Mouse (Mus musculus) embryonic facial prominence, embryonic 13.5 days (tissue): ENCODE data around the gene Ddx39. TPM values are rescaled to one million over a fixed set of nuclear protein-coding genes. Genes with fewer than 3 reads are reported as not detected.
A peak's percentile ranks its signal among the peaks of the same experiment; 100 is the strongest.

Experiments used
- ATAC-seq: fragments of 200-750 bp; cut with Nextera tagmentation; 2 replicates; pipeline ENCODE4 v1.8.0; 2017; ENCODE audit warnings: low read depth; ENCODE audit not compliant: insufficient number of reproducible peaks, insufficient read depth, low FRiP score, low TSS enrichment
- H3K27ac ChIP-seq: fragments of 300-500 bp; sonication (generic); 2 replicates; pipeline ENCODE4 v1.5.1; 2015; ENCODE audit warnings: moderate library complexity, mild to moderate bottlenecking, inconsistent platforms
- H3K27me3 ChIP-seq: fragments of 300-500 bp; sonication (generic); 2 replicates; pipeline ENCODE4 v1.6.1; 2015; ENCODE audit warnings: mild to moderate bottlenecking, inconsistent platforms
- H3K36me3 ChIP-seq: fragments of 300-500 bp; sonication (generic); 2 replicates; pipeline ENCODE4 v1.6.1; 2015; ENCODE audit warnings: mild to moderate bottlenecking, inconsistent platforms
- H3K4me1 ChIP-seq: fragments of 300-500 bp; sonication (generic); 2 replicates; pipeline ENCODE4 v1.6.1; 2015; ENCODE audit warnings: inconsistent platforms
- H3K4me2 ChIP-seq: fragments of 300-500 bp; sonication (generic); 2 replicates; pipeline ENCODE4 v1.6.1; 2015; ENCODE audit warnings: moderate library complexity, mild to moderate bottlenecking, inconsistent platforms
- H3K4me3 ChIP-seq: fragments of 300-500 bp; sonication (generic); 2 replicates; pipeline ENCODE4 v1.5.1; 2015; ENCODE audit warnings: mild to moderate bottlenecking, inconsistent platforms
- H3K9ac ChIP-seq: fragments of 300-500 bp; sonication (generic); 2 replicates; pipeline ENCODE4 v1.6.1; 2015; ENCODE audit warnings: mild to moderate bottlenecking, inconsistent platforms
- H3K9me3 ChIP-seq: fragments of 300-500 bp; sonication (generic); 2 replicates; pipeline ENCODE4 v1.6.1; 2016; ENCODE audit warnings: inconsistent platforms
- WGBS: fragments of 180-500 bp; shearing (Covaris S2); methylation state at CpG from one replicate; pipeline ENCODE4 v1.1.7; 2015; ENCODE audit warnings: mixed read lengths; 5-methylcytosine and 5-hydroxymethylcytosine counted together
- polyA plus RNA-seq: library from polyadenylated mRNA; unstranded; fragments of >200 nt; fragmentation: Nextera tagmentation; extraction: Ambion mirVana; gene quantifications from 2 replicates; pipeline ENCODE4 v1.2.1, GENCODE M21; 2015

The Ddx39 gene
- 131 and 148 TPM in 2 replicates for polyA plus RNA-seq

- peaks cover 12% of the 10 kb centered on the region for H3K36me3 ChIP-seq
- ATAC-seq = peak; percentile 99
- H3K4me1 ChIP-seq = peaks cover 17% of the 10 kb centered on the region
- under 1% methylated on average over 63 of the region's 63 CpGs for WGBS
- no peaks in the 10 kb centered on the region for H3K27me3 ChIP-seq
- H3K4me3 ChIP-seq = peak within 1 kb of the TSS; percentile 94
- peak within 1 kb of the TSS; percentile 88 for H3K27ac ChIP-seq
- H3K9ac ChIP-seq = peak within 1 kb of the TSS; percentile 83
- peak within 1 kb of the TSS; percentile 85 for H3K4me2 ChIP-seq
- H3K9me3 ChIP-seq = no peaks in the 10 kb centered on the region
These were observed at the start of gene Ddx39 for GRCm38 (mm10) chr8:83715031-83715690. Gene Ddx39, plus strand, starts transcription at chr8:83715177.

GRCm38 (mm10) chr8:83665969-83666865, 48.8 kb upstream of the Ddx39 start, which contains the start of gene Ptger1:
Gene Ptger1, plus strand, starts transcription at chr8:83666678.
- Histone ChIP-seq H3K9ac (peak within 1 kb of the TSS; percentile 55; the same call in 1 of the 2 replicates), H3K36me3 (peaks cover 38% of the 10 kb centered on the region), H3K9me3 (no peaks in the 10 kb centered on the region), H3K4me1 (peaks cover 74% of the 10 kb centered on the region), H3K27me3 (peaks cover 5% of the 10 kb centered on the region; the same call in 1 of the 2 replicates), H3K4me2 (peak within 1 kb of the TSS; percentile 70), H3K27ac (peak within 1 kb of the TSS; percentile 90), H3K4me3 (0 out of 2 replicates have a peak within 1 kb of the TSS, but pooled peaks have one; percentile 14)
- 26% methylated on average over 14 of the region's 14 CpGs for WGBS
- no peak for ATAC-seq

GRCm38 (mm10) chr8:83666866-83667234, 48.1 kb upstream of the Ddx39 start:
- Histone ChIP-seq H3K4me3 (0 out of 2 replicates have a peak overlapping the region, but pooled peaks have one; percentile 14), H3K9ac (peak overlapping the region; percentile 55; the same call in 1 of the 2 replicates)
- 97% methylated on average over 3 of the region's 3 CpGs for WGBS

DNA sequence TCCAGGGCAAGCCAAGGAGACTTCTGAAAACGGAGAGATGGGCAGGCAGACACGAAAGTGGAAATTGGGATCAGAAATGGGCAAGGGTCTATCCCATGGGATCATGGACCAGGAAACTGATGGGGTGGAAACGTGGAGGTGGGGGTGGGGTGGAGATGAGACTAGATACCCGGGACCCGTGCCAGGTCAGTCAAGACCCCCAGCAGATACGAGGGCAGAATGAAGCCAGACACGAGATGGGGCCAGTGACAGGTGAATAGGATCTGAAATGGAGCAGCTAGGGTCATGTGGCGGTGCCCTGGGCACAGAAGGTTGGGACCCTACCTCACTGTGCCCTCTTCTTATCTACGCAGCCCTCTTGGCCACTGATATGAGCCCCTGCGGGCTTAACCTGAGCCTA, 47.5 kb upstream of the Ddx39 start:
- peaks cover 5% of the 10 kb centered on the region; the same call in 1 of the 2 replicates for H3K27me3 ChIP-seq
- WGBS = 81% methylated on average over 10 of the region's 10 CpGs
- H3K4me3 ChIP-seq = no peak overlapping the region
- H3K9me3 ChIP-seq = no peaks in the 10 kb centered on the region
- peaks cover 61% of the 10 kb centered on the region for H3K4me1 ChIP-seq
- H3K4me2 ChIP-seq = peak overlapping the region; percentile 70
- peaks cover 51% of the 10 kb centered on the region for H3K36me3 ChIP-seq
- peak overlapping the region; percentile 22; the same call in 1 of the 2 replicates for H3K27ac ChIP-seq
- peak overlapping the region; percentile 74 for H3K9ac ChIP-seq
- ATAC-seq = no peak

More at GRCm38 (mm10) chr8:83666866-83667234, 48.1 kb upstream of the Ddx39 start:
- H3K27ac ChIP-seq = peak overlapping the region; percentile 90
- peak overlapping the region; percentile 32 for H3K4me2 ChIP-seq
- no peak for ATAC-seq
- H3K27me3 ChIP-seq = peaks cover 5% of the 10 kb centered on the region; the same call in 1 of the 2 replicates
- no peaks in the 10 kb centered on the region for H3K9me3 ChIP-seq
- H3K36me3 ChIP-seq = peaks cover 44% of the 10 kb centered on the region
- peaks cover 68% of the 10 kb centered on the region for H3K4me1 ChIP-seq

DNA sequence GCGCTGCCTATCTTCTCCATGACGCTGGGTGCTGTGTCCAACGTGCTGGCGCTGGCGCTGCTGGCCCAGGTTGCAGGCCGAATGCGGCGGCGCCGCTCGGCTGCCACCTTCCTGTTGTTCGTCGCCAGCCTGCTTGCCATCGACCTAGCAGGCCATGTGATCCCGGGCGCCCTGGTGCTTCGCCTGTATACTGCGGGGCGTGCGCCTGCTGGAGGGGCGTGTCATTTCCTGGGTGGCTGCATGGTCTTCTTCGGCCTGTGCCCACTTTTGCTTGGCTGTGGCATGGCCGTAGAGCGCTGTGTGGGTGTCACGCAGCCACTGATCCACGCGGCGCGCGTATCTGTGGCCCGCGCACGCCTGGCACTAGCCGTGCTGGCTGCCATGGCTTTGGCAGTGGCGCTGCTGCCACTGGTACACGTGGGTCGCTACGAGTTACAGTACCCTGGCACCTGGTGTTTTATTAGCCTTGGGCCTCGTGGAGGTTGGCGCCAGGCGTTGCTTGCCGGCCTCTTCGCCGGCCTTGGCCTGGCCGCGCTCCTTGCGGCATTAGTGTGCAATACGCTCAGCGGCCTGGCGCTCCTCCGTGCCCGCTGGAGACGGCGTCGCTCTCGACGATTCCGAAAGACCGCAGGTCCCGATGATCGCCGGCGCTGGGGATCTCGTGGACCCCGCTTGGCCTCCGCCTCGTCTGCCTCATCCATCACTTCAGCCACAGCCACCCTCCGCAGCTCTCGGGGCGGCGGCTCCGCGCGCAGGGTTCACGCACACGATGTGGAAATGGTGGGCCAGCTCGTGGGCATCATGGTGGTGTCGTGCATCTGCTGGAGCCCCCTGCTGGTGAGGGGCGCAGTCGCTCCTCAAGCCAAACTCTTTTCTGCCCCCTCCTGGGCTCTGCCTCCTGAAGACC, 46.7 kb upstream of the Ddx39 start:
- 33% methylated on average over 80 of the region's 80 CpGs for WGBS
- ATAC-seq = 0 out of 2 replicates have a peak, but pooled peaks have one; percentile 7
- peaks cover 54% of the 10 kb centered on the region for H3K4me1 ChIP-seq
- peak overlapping the region; percentile 42 for H3K4me3 ChIP-seq
- peak overlapping the region; percentile 74 for H3K9ac ChIP-seq
- H3K4me2 ChIP-seq = peak overlapping the region; percentile 70
- H3K9me3 ChIP-seq = no peaks in the 10 kb centered on the region
- peaks cover 57% of the 10 kb centered on the region for H3K36me3 ChIP-seq
- peak overlapping the region; percentile 51; the same call in 1 of the 2 replicates for H3K27ac ChIP-seq
- H3K27me3 ChIP-seq = peaks cover 5% of the 10 kb centered on the region; the same call in 1 of the 2 replicates

DNA sequence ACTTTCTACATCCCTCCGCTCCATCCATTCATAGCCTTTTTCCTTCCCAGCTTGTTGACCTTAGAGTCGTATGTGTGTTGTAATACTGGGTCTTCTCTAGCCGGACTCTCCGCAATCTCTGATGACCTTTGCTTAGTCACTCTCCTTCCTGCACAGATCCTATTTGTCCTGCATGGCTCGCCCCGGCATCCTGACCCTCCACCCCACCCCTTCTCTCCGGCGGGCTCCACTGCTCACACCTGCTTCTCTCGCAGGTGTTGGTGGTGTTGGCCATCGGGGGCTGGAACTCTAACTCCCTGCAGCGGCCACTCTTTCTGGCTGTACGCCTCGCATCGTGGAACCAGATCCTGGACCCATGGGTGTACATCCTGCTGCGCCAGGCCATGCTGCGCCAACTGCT, 46.0 kb upstream of the Ddx39 start:
- Histone ChIP-seq H3K36me3 (peaks cover 56% of the 10 kb centered on the region), H3K27ac (no peak overlapping the region), H3K4me2 (peak overlapping the region; percentile 70), H3K27me3 (peaks cover 5% of the 10 kb centered on the region; the same call in 1 of the 2 replicates), H3K4me1 (peaks cover 49% of the 10 kb centered on the region), H3K9ac (0 out of 2 replicates have a peak overlapping the region, but pooled peaks have one; percentile 74), H3K4me3 (no peak overlapping the region), H3K9me3 (no peaks in the 10 kb centered on the region)
- 79% methylated on average over 16 of the region's 16 CpGs for WGBS
- no peak for ATAC-seq

GRCm38 (mm10) chr8:83672936-83673335, 42.0 kb upstream of the Ddx39 start:
- Histone ChIP-seq H3K9ac (no peak overlapping the region), H3K27ac (no peak overlapping the region), H3K4me3 (no peak overlapping the region), H3K4me1 (peaks cover 10% of the 10 kb centered on the region), H3K4me2 (no peak overlapping the region), H3K9me3 (no peaks in the 10 kb centered on the region), H3K36me3 (peaks cover 79% of the 10 kb centered on the region), H3K27me3 (0 out of 2 replicates have a peak, but pooled peaks cover under 1% of the 10 kb centered on the region)
- no peak for ATAC-seq
- 53% methylated on average over 5 of the region's 5 CpGs for WGBS

DNA sequence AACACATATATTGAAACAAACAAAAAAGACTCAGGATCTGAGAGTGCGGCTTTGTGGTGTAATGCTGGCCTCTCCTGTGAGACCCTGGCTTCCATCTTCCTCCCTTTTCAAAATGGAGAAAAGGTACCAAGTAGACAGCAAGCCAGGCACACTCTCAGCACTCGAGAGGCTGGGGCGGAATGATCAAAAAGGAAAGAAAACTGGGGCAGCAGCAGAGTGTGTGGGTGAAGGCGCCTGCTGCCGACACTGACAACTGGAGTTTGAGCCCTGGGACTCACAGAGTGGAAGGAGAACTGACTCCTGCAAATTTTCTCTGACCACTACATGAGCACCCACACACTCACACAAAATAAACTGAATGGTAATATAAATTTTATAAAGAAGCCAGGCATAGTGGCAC, 40.5 kb upstream of the Ddx39 start:
- no peak overlapping the region for H3K27ac ChIP-seq
- 82% methylated on average over 5 of the region's 5 CpGs for WGBS
- no peak overlapping the region for H3K9ac ChIP-seq
- H3K9me3 ChIP-seq = no peaks in the 10 kb centered on the region
- H3K4me2 ChIP-seq = no peak overlapping the region
- peaks cover 89% of the 10 kb centered on the region for H3K36me3 ChIP-seq
- no peaks in the 10 kb centered on the region for H3K27me3 ChIP-seq
- no peak overlapping the region for H3K4me3 ChIP-seq
- no peaks in the 10 kb centered on the region for H3K4me1 ChIP-seq
- no peak for ATAC-seq

DNA sequence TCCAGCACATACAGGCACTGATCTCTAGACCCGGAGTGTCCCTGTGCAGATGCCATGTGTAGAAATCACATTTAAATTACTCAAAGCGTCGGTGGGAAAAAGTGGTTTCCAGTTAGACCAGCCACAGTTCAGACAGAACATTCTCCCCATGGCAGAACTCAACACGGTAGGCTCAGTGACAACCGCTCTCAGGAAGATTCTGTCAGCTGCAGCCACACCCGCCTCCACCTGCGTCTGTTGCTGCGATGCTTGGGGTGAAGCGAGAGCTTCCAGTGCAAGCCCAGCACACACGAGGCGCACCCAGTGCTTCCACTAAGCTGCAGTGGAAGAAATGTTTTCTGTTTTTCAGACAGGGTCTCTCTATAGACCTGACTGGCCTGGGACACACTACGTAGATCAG, 35.1 kb upstream of the Ddx39 start:
- H3K9me3 ChIP-seq = no peaks in the 10 kb centered on the region
- 0 out of 2 replicates have a peak overlapping the region, but pooled peaks have one; percentile 47 for H3K9ac ChIP-seq
- H3K27ac ChIP-seq = peak overlapping the region; percentile 90; the same call in 1 of the 2 replicates
- no peaks in the 10 kb centered on the region for H3K27me3 ChIP-seq
- peaks cover 30% of the 10 kb centered on the region for H3K4me1 ChIP-seq
- ATAC-seq = no peak
- 90% methylated on average over 12 of the region's 12 CpGs for WGBS
- H3K4me3 ChIP-seq = no peak overlapping the region
- H3K36me3 ChIP-seq = peaks cover 75% of the 10 kb centered on the region
- no peak overlapping the region for H3K4me2 ChIP-seq

DNA sequence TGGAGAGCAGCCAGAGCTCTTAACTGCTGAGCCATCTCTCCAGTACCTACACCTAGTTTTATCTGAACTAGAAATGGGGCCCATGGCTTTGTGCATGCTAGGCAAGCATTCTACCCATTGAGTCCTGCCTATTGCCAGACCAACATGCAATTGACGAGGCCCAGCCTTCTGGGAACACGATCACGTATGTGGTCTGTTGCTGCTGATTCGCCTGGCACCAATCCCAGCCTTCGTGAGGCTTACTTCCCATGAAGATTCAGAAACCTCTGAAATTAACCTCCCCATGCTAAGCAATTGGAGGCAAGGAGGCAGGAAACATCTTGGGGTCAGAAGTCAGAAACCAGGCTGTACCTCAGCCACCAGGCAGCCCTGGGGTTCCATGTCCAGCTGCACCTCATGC, 34.4 kb upstream of the Ddx39 start:
- H3K4me2 ChIP-seq = no peak overlapping the region

More for the DNA sequence above, 34.4 kb upstream of the Ddx39 start:
- Histone ChIP-seq H3K36me3 (peaks cover 75% of the 10 kb centered on the region), H3K27me3 (no peaks in the 10 kb centered on the region), H3K27ac (peak overlapping the region; percentile 90), H3K4me3 (no peak overlapping the region), H3K4me1 (peaks cover 30% of the 10 kb centered on the region), H3K9me3 (no peaks in the 10 kb centered on the region), H3K9ac (0 out of 2 replicates have a peak overlapping the region, but pooled peaks have one; percentile 41)
- no peak for ATAC-seq
- WGBS = 40% methylated on average over 5 of the region's 5 CpGs
